21 mouse cellular contexts compared by ENCODE assay signal in the genomic region with DNA sequence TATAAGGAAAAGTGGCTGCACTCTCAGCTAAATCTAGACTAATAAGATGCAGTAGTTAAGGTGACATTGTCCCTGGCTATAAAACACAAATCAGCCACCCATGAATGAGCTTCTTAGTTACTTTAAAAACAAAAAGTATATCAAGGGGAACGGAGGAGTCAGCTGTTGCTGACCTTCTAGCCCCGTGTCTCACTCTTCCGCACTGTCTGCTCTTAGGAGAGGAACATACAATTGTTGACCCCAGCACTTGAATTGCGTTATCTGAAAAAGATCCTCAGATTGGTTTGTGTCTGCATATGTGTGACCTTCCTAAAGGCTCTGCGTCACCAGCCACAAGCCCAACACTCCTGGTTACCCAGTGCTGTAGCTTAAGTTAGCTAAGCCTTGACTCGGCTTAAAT. TPM values are rescaled to one million over a fixed set of nuclear protein-coding genes. Genes with fewer than 3 reads are reported as not detected.
DNase-seq lines count a peak whose midpoint lies in the region; ATAC-seq and TF ChIP-seq lines count a peak whose summit lies in the region.
"Had no signal": no experiment of that assay in that cellular context is flagged by ENCODE, and none has a peak within 500 bp of the region (broad histone marks: within the 10 kb centered on the region; RNA-seq: fewer than 3 reads in every experiment).

No protein-coding gene starts in this region.

- DNase-seq in kidney, adult 2 months: no peak
- DNase-seq in kidney, postnatal 36 days: no peak
- DNase-seq: adrenal gland, adult 2 months; adrenal gland, postnatal 10 days; adrenal gland, postnatal 25 days; cerebellum, adult 11 months; cerebellum, adult 18-20 months; cerebellum, adult 8-10 months; cerebellum, adult 9-11 months; cerebellum, postnatal 14 days; cerebellum, postnatal 36 days; embryo, embryonic 11 days had no signal

- no peaks in the 10 kb centered on the region for H3K4me1 ChIP-seq in kidney, embryonic 14.5 days (ENCODE audit: control insufficient read depth, insufficient read depth, low read length)
- H3K4me1 ChIP-seq in kidney, adult 2 months (ENCODE audit: control insufficient read depth, insufficient read depth, low read length): no peaks in the 10 kb centered on the region
- H3K4me1 ChIP-seq in kidney, embryonic 16.5 days (ENCODE audit: insufficient read depth, low read length): no peaks in the 10 kb centered on the region
- H3K4me1 ChIP-seq: embryonic facial prominence, embryonic 13.5 days; embryonic facial prominence, embryonic 15.5 days; forebrain, embryonic 10.5 days; forebrain, embryonic 12.5 days had no signal

- H3K9me3 ChIP-seq in kidney, embryonic 14.5 days (ENCODE audit: control insufficient read depth, low read length): no peaks in the 10 kb centered on the region
- no peaks in the 10 kb centered on the region for H3K9me3 ChIP-seq in kidney, embryonic 16.5 days (ENCODE audit: low read length)
- H3K9me3 ChIP-seq: embryonic facial prominence, embryonic 13.5 days; embryonic facial prominence, embryonic 15.5 days; forebrain, embryonic 10.5 days; forebrain, embryonic 12.5 days had no signal

- H3K27ac ChIP-seq in kidney, embryonic 14.5 days (ENCODE audit: low read depth, low read length): no peak overlapping the region
- H3K27ac ChIP-seq in kidney, adult 2 months (ENCODE audit: insufficient read depth, low read depth, low read length): no peak overlapping the region
- H3K27ac ChIP-seq in kidney, embryonic 16.5 days (ENCODE audit: low read length): no peak overlapping the region
- H3K27ac ChIP-seq: embryonic facial prominence, embryonic 13.5 days; embryonic facial prominence, embryonic 15.5 days; forebrain, embryonic 10.5 days; forebrain, embryonic 12.5 days had no signal

- no peak overlapping the region for H3K9ac ChIP-seq in kidney, embryonic 14.5 days (ENCODE audit: low read depth, low read length)
- H3K9ac ChIP-seq in kidney, embryonic 16.5 days (replicated peaks; ENCODE audit: low read length): no peak overlapping the region
- H3K9ac ChIP-seq: embryonic facial prominence, embryonic 13.5 days; embryonic facial prominence, embryonic 15.5 days; forebrain, embryonic 12.5 days had no signal

- no peak for TF ChIP-seq POLR2A in kidney, adult 2 months (IDR thresholded peaks at IDR 0.05; ENCODE audit: low read depth, low read length)

- no peak overlapping the region for H3K4me2 ChIP-seq in kidney, embryonic 14.5 days (replicated peaks; ENCODE audit: low read depth, low read length)
- no peak overlapping the region for H3K4me2 ChIP-seq in kidney, embryonic 16.5 days (replicated peaks; ENCODE audit: low read depth, low read length)
- H3K4me2 ChIP-seq: embryonic facial prominence, embryonic 13.5 days; embryonic facial prominence, embryonic 15.5 days; forebrain, embryonic 12.5 days had no signal

- TF ChIP-seq CTCF in kidney, adult 2 months (conservative IDR thresholded peaks at IDR 0.05; ENCODE audit: insufficient read depth, insufficient read length, low read depth, low read length): no peak

- 35% methylated on average over 6 of the region's 6 CpGs for WGBS in kidney, embryonic 14.5 days
- WGBS in kidney, adult 2 months: 59% methylated on average over 6 of the region's 6 CpGs
- 41% methylated on average over 6 of the region's 6 CpGs for WGBS in kidney, embryonic 16.5 days

- no peak overlapping the region for H3K4me3 ChIP-seq in kidney, embryonic 14.5 days (ENCODE audit: low read length)
- H3K4me3 ChIP-seq in kidney, adult 2 months (ENCODE audit: insufficient read depth, low read depth, low read length): no peak overlapping the region
- H3K4me3 ChIP-seq in kidney, embryonic 16.5 days (ENCODE audit: low read length): no peak overlapping the region
- H3K4me3 ChIP-seq: embryonic facial prominence, embryonic 13.5 days; embryonic facial prominence, embryonic 15.5 days; erythroblast, embryonic 14.5 days; forebrain, embryonic 10.5 days; forebrain, embryonic 12.5 days had no signal

- H3K27me3 ChIP-seq in kidney, embryonic 14.5 days (ENCODE audit: control insufficient read depth, insufficient read depth, low read length): no peaks in the 10 kb centered on the region
- no peaks in the 10 kb centered on the region for H3K27me3 ChIP-seq in kidney, adult 2 months (replicated peaks; ENCODE audit: control insufficient read depth, insufficient read depth, low read length)
- no peaks in the 10 kb centered on the region for H3K27me3 ChIP-seq in kidney, embryonic 16.5 days (ENCODE audit: insufficient read depth, low read length)
- H3K27me3 ChIP-seq: embryonic facial prominence, embryonic 13.5 days; embryonic facial prominence, embryonic 15.5 days; forebrain, embryonic 12.5 days had no signal

- peak; percentile 68; the same call in 1 of the 2 replicates for ATAC-seq in kidney, embryonic 14.5 days (ENCODE audit: low FRiP score, low TSS enrichment)
- ATAC-seq in kidney, embryonic 16.5 days (ENCODE audit: low FRiP score, low TSS enrichment): peak; percentile 74; the same call in 1 of the 2 replicates
- ATAC-seq: forebrain, embryonic 14.5 days; forebrain, embryonic 16.5 days had no signal

- H3K36me3 ChIP-seq in kidney, embryonic 14.5 days (ENCODE audit: control insufficient read depth, insufficient read depth, low read length): no peaks in the 10 kb centered on the region
- no peaks in the 10 kb centered on the region; the same call in 1 of the 2 replicates for H3K36me3 ChIP-seq in kidney, adult 2 months (ENCODE audit: control insufficient read depth, insufficient read depth, low read length)
- no peaks in the 10 kb centered on the region for H3K36me3 ChIP-seq in kidney, embryonic 16.5 days (ENCODE audit: insufficient read depth, low read length)
- H3K36me3 ChIP-seq: embryonic facial prominence, embryonic 13.5 days; embryonic facial prominence, embryonic 15.5 days; forebrain, embryonic 10.5 days; forebrain, embryonic 12.5 days had no signal

RNA-seq across cellular contexts. Expression of a gene that starts 41.4 kb away (rescaled TPM):
- 0.90 and 2.5 TPM in 2 replicates for polyA plus RNA-seq in kidney, embryonic 14.5 days (2014; fragmentation: Nextera tagmentation; extraction: Ambion mirVana)
- polyA plus RNA-seq in kidney, adult 2 months (2012; rRNA removed): 8.5 TPM in 2 replicates
- polyA plus RNA-seq in kidney, embryonic 16.5 days (2015; fragmentation: Nextera tagmentation; extraction: Ambion mirVana): 4.6 and 5.0 TPM in 2 replicates
- polyA plus RNA-seq: erythroblast, embryonic 14.5 days had no signal
